8 mouse cellular contexts compared by ENCODE assay signal in genomic region chr8:84656191-84656525, GRCm38 (mm10). TPM values are rescaled to one million over a fixed set of nuclear protein-coding genes. Genes with fewer than 3 reads are reported as not detected.
A peak's percentile ranks its signal among the peaks of the same experiment; 100 is the strongest.
DNase-seq lines count a peak whose midpoint lies in the region; ATAC-seq and TF ChIP-seq lines count a peak whose summit lies in the region.

No protein-coding gene starts in this region.

- no peaks in the 10 kb centered on the region for H3K9me3 ChIP-seq in kidney, postnatal 0 days (replicated peaks; ENCODE audit: low read length)
- no peaks in the 10 kb centered on the region for H3K9me3 ChIP-seq in embryonic facial prominence, embryonic 12.5 days
- no peaks in the 10 kb centered on the region for H3K9me3 ChIP-seq in hindbrain, embryonic 14.5 days (ENCODE audit: control insufficient read depth, low read length)

- peak; percentile 3; the same call in 1 of the 2 replicates for ATAC-seq in kidney, postnatal 0 days (replicated peaks; ENCODE audit: low FRiP score, low read depth)
- peak; percentile 23; the same call in 1 of the 2 replicates for ATAC-seq in embryonic facial prominence, embryonic 12.5 days (ENCODE audit: insufficient number of reproducible peaks, insufficient read depth, low FRiP score, low TSS enrichment)
- ATAC-seq in hindbrain, embryonic 14.5 days (ENCODE audit: low FRiP score) = no peak

- no peaks in the 10 kb centered on the region for H3K36me3 ChIP-seq in kidney, postnatal 0 days (ENCODE audit: insufficient read depth, low read length)
- H3K36me3 ChIP-seq in embryonic facial prominence, embryonic 12.5 days = no peaks in the 10 kb centered on the region
- H3K36me3 ChIP-seq in hindbrain, embryonic 14.5 days (replicated peaks; ENCODE audit: control insufficient read depth, insufficient read depth) = no peaks in the 10 kb centered on the region

- H3K27ac ChIP-seq in kidney, postnatal 0 days = peak overlapping the region; percentile 93
- peak overlapping the region; percentile 98 for H3K27ac ChIP-seq in embryonic facial prominence, embryonic 12.5 days
- peak overlapping the region; percentile 79 for H3K27ac ChIP-seq in hindbrain, embryonic 14.5 days

- peak overlapping the region; percentile 62 for H3K9ac ChIP-seq in kidney, postnatal 0 days (ENCODE audit: low read depth, low read length)
- peak overlapping the region; percentile 58 for H3K9ac ChIP-seq in embryonic facial prominence, embryonic 12.5 days
- peak overlapping the region; percentile 52 for H3K9ac ChIP-seq in hindbrain, embryonic 14.5 days

- DNase-seq in kidney, postnatal 0 days (ENCODE audit: low spot score) = peak; percentile 55
- no peak for DNase-seq in kidney, postnatal 25 days
- DNase-seq in hindbrain, embryonic 14.5 days (ENCODE audit: low spot score) = no peak
- DNase-seq in lung, postnatal 36 days = peak; percentile 49
- no peak for DNase-seq in right cerebral cortex, adult 18-20 months
- no peak for DNase-seq in cerebellum, postnatal 25 days
- DNase-seq in frontal cortex, postnatal 25 days (ENCODE audit: low spot score in 2 of 2) = no peak

- no peaks in the 10 kb centered on the region for H3K27me3 ChIP-seq in kidney, postnatal 0 days (ENCODE audit: insufficient read depth, low read length)
- no peaks in the 10 kb centered on the region for H3K27me3 ChIP-seq in embryonic facial prominence, embryonic 12.5 days
- no peaks in the 10 kb centered on the region for H3K27me3 ChIP-seq in hindbrain, embryonic 14.5 days (ENCODE audit: control insufficient read depth, insufficient read depth, low read length)

- peaks cover 40% of the 10 kb centered on the region for H3K4me1 ChIP-seq in kidney, postnatal 0 days (replicated peaks; ENCODE audit: insufficient read depth, low read length)
- H3K4me1 ChIP-seq in embryonic facial prominence, embryonic 12.5 days = peaks cover 55% of the 10 kb centered on the region
- peaks cover 31% of the 10 kb centered on the region for H3K4me1 ChIP-seq in hindbrain, embryonic 14.5 days (replicated peaks; ENCODE audit: control insufficient read depth, insufficient read depth, low read length)

- peak overlapping the region; percentile 33 for H3K4me3 ChIP-seq in kidney, postnatal 0 days (replicated peaks; ENCODE audit: low read depth, low read length)
- H3K4me3 ChIP-seq in embryonic facial prominence, embryonic 12.5 days = peak overlapping the region; percentile 35
- peak overlapping the region; percentile 26 for H3K4me3 ChIP-seq in hindbrain, embryonic 14.5 days (replicated peaks; ENCODE audit: low read length)

- H3K4me2 ChIP-seq in kidney, postnatal 0 days (ENCODE audit: low read length) = peak overlapping the region; percentile 68
- H3K4me2 ChIP-seq in embryonic facial prominence, embryonic 12.5 days (replicated peaks) = peak overlapping the region; percentile 63
- peak overlapping the region; percentile 46 for H3K4me2 ChIP-seq in hindbrain, embryonic 14.5 days (replicated peaks)

- under 1% methylated on average over 10 of the region's 10 CpGs for WGBS in kidney, postnatal 0 days
- under 1% methylated on average over 10 of the region's 10 CpGs for WGBS in embryonic facial prominence, embryonic 12.5 days
- under 1% methylated on average over 10 of the region's 10 CpGs for WGBS in hindbrain, embryonic 14.5 days

- no peak; the same call in 1 of the 2 replicates for TF ChIP-seq CTCF in kidney, postnatal 0 days (IDR thresholded peaks at IDR 0.05; ENCODE audit: low read depth)

RNA-seq across cellular contexts. Expression of gene Ier2, which starts 6.5 kb away (rescaled TPM):
- 77.4 and 83.8 TPM in 2 replicates for polyA plus RNA-seq in kidney, postnatal 0 days (2015; fragmentation: Nextera tagmentation; extraction: Ambion mirVana)
- 94.5 and 97.0 TPM in 2 replicates for polyA plus RNA-seq in embryonic facial prominence, embryonic 12.5 days (2016; fragmentation: Nextera tagmentation; extraction: Ambion mirVana)
- 17.4 and 20.1 TPM in 2 replicates for polyA plus RNA-seq in hindbrain, embryonic 14.5 days (2014; fragmentation: Nextera tagmentation; extraction: Ambion mirVana)

RNA-seq across cellular contexts. Expression of gene Trmt1, which starts 29.9 kb away (rescaled TPM):
- 55.3 and 56.1 TPM in 2 replicates for polyA plus RNA-seq in kidney, postnatal 0 days (2015; fragmentation: Nextera tagmentation; extraction: Ambion mirVana)
- 71.2 and 73.6 TPM in 2 replicates for polyA plus RNA-seq in embryonic facial prominence, embryonic 12.5 days (2016; fragmentation: Nextera tagmentation; extraction: Ambion mirVana)
- 55.2 and 62.1 TPM in 2 replicates for polyA plus RNA-seq in hindbrain, embryonic 14.5 days (2014; fragmentation: Nextera tagmentation; extraction: Ambion mirVana)

RNA-seq across cellular contexts. Expression of gene Nacc1, which starts 31.5 kb away (rescaled TPM):
- 15.9 and 16.1 TPM in 2 replicates for polyA plus RNA-seq in kidney, postnatal 0 days (2015; fragmentation: Nextera tagmentation; extraction: Ambion mirVana)
- 19.4 and 20.8 TPM in 2 replicates for polyA plus RNA-seq in embryonic facial prominence, embryonic 12.5 days (2016; fragmentation: Nextera tagmentation; extraction: Ambion mirVana)
- polyA plus RNA-seq in hindbrain, embryonic 14.5 days (2014; fragmentation: Nextera tagmentation; extraction: Ambion mirVana) = 17.8 and 18.1 TPM in 2 replicates

RNA-seq across cellular contexts. Expression of gene Lyl1, which starts 45.1 kb away (rescaled TPM):
- 6.1 and 6.4 TPM in 2 replicates for polyA plus RNA-seq in kidney, postnatal 0 days (2015; fragmentation: Nextera tagmentation; extraction: Ambion mirVana)
- polyA plus RNA-seq in embryonic facial prominence, embryonic 12.5 days (2016; fragmentation: Nextera tagmentation; extraction: Ambion mirVana) = 4.9 and 5.0 TPM in 2 replicates
- polyA plus RNA-seq in hindbrain, embryonic 14.5 days (2014; fragmentation: Nextera tagmentation; extraction: Ambion mirVana) = 3.8 and 5.1 TPM in 2 replicates

Comparison
In these comparisons a context has a peak if more than half of its experiments do, and no peak if none do; other contexts are left out.
1. DNase-seq: peak in kidney, postnatal 0 days (single experiment) and lung, postnatal 36 days (single experiment); none in kidney, postnatal 25 days (0 of 2), hindbrain, embryonic 14.5 days (single experiment), right cerebral cortex, adult 18-20 months (single experiment), cerebellum, postnatal 25 days (0 of 2) and frontal cortex, postnatal 25 days (0 of 2).
2. Peak in every context shown above with its lines, with median percentiles within 50 percentile points of each other: H3K27ac ChIP-seq, H3K4me2 ChIP-seq, H3K4me3 ChIP-seq and H3K9ac ChIP-seq.